Mouse (Mus musculus) urinary bladder, postnatal 36 days (tissue): Measurements from ENCODE around the gene Tomm40l.
"Not testable (repeated sequence)": the region's sequence is repeated elsewhere in the genome, so short reads cannot be mapped to it uniquely, and the experiment has no call there.

Experiments used
- DNase-seq, 2 experiments: peaks; one replicate each; pipeline ENCODE4 v3.0.0; 2022; ENCODE audit warnings: low spot score in 2 of 2, mixed read lengths in 1 of 2

The Tomm40l gene

DNA sequence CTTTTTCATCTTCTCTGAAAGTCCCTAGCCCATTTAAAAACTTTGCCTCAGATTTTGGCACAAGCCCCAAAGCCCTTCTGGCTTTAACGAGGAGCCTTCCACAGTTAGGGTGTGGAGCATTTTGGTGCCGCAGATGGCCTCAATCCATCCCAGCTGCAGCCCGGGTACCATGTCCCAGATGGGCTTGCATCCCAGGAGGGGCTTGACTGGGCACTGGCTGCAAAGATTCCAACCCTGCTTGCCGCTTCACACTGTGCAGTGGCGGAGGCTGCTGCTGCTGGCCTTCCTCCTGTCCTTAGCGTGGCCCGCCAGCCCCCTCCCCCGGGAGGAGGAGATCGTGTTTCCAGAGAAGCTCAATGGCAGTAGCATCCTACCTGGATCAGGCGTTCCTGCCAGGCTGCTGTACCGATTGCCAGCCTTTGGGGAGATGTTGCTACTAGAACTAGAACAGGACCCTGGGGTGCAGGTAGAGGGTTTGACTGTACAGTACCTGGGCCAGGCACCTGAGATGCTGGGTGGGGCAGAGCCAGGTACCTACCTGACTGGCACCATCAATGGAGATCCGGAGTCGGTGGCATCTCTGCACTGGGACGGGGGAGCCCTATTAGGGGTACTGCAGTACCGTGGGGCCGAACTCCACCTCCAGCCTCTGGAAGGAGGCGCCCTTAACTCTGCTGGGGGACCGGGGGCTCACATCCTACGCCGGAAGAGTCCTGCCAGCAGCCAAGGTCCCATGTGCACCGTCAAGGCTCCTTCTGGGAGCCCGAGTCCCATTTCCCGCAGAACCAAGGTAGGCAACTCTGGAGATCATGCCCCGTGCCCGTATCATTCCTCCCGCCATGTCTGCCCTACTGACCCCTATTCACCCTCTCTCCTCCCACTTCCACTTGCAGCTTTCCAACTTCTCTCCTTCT lies 28.6 kb upstream of the Tomm40l start, which contains the start of gene Ndufs2:
Gene Ndufs2, minus strand, starts transcription at position 709 of the 914 bp plus-strand sequence.
- DNase-seq: no peak

GRCm38 (mm10) chr1:171249913-171250600 lies 27.7 kb upstream of the Tomm40l start, which contains the start of gene Adamts4:
Gene Adamts4 (plus strand): TSS chr1:171250421.
- DNase-seq: no peak

- no peak for DNase-seq
Measured at GRCm38 (mm10) chr1:171248386-171249226, 26.3 kb upstream of the Tomm40l start.

- DNase-seq: no peak
Measured at GRCm38 (mm10) chr1:171247916-171248315, 25.6 kb upstream of the Tomm40l start.

GRCm38 (mm10) chr1:171247453-171247841 lies 25.1 kb upstream of the Tomm40l start:
- DNase-seq: no peak

DNA sequence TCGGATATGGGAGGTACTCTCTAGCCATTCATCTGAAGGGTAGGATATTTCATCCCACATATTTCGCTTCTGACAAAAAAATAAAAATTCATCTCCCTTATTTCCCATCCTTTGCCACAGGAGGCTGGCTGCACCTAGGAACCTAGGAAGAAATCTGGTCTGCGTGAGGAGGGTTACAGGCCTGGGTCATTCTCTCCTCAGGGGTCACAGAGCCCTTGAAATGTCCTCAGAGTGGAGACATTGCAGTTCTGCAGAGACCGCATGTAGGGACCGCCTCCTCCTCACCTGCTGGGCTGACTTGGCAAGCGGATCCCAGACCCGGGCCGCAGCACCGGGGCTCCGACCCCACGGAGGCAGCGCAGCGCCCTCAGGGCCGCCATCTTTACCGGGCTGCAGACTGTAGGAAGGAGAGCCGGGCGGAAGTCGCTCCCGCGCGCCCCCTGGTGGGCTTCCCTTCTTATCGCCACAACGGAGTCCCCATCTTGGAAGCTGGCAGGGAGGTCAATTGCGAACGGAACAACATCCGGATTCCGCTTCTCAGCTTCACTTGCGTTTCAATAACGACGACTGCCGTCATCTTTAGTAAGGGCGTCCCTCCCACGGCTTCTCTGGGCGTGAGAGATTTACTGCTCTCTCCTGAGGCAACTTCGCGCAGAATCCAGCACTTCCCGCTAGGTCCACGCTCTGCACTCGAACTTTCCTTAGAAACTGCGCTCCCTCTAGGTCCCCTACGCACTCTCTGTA lies 24.6 kb upstream of the Tomm40l start:
- DNase-seq: peak; percentile 96 to 97

DNA sequence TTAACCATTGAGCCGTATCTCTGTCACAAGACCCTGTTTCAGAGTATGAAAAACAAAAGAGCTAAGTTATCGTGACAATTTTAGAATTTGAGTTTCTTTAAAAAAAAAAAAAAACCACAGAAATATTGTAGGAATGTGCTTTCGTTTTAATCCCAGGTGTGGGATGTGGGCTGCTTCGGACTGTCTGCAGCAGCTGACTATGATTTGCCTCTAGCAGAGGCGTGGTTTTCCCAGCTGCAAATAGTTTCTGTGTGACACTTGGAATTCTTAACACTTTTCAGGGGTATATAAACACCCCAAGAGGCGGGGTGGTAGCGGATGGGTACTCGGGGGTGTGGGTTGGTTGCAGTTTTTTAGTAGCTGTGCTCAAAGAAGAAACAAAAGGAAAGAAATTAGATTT lies 23.0 kb upstream of the Tomm40l start:
- no peak for DNase-seq

DNA sequence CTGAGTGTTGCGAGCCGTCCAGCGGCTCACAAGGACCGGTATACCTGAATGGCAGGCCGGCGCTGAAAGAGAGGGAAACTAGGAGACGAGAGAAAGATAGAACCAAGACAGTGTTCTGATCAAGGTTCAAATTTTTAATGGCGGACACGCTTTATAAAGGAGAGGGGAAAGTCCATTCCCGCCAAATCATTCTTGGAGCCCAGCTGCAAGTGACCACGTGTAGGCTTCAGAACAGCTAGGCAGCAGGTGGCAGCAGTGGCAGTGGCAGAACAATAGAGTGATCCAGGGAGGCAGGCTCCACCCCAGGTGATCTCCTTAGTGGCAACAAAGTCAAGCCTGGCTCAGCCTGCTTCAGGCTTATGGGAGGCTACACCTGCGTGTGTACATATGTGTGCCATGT lies 19.6 kb upstream of the Tomm40l start:
- not testable (repeated sequence) for DNase-seq

GRCm38 (mm10) chr1:171240911-171241310 lies 18.6 kb upstream of the Tomm40l start:
- no peak for DNase-seq

DNA sequence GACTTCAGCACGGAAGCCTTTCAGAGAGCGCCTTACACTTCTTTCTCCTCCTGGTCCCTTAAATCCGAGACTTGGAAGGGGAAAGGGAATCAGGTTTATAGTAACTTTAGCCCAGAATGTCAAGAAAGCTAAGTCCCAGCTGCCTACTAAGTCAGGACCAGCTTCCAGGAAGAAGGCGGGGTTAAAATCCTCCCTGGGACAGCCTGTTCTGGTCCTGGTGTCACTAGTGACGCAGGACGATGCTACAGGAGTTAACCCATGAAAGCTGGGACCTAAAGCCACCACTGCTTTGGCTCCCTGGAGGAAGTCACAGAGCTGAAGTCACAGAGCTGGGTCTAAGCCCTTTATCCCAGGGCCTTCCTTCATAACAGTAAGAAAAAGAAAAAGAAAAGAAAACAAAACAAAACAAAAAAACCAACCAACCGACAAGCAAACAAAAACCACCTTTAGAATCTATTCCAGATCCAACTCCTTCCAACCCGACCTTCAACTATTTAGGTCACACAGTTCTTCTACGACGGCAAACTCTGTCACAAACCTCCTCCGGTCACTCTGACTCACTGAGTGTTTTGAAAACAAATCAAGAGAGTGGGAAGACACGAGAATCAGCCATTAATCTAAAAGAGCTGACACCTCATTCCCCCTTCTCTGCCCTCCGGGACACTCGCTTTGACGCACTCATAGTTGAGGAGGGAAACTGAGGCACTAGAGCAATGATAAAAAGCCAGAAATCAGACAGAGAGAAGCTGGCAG lies 17.9 kb upstream of the Tomm40l start:
- DNase-seq: peak in 1 of 2 experiments; percentile 62

DNA sequence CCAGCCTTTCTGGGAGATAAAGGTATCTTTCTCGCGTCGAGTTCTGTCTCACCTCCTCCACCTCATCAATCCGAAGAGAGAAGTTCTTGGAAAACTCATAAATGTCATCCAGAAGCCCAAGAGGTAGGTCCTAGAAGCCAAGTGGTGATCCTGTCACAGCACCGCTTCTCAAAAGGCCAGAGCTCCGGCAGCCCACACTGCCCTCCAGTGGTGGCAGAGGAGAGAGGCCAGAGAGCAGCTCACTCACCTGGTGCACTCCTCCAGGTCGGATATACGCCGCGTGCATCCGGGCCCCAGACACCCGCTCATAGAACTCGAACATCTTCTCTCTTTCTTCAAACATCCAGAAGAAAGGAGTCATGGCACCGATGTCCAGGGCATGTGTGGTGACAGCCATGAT lies 16.1 kb upstream of the Tomm40l start:
- DNase-seq: peak in 1 of 2 experiments; percentile 56

GRCm38 (mm10) chr1:171237438-171237837 lies 15.1 kb upstream of the Tomm40l start:
- DNase-seq: no peak

GRCm38 (mm10) chr1:171235791-171236190 lies 13.5 kb upstream of the Tomm40l start:
- DNase-seq: no peak

DNA sequence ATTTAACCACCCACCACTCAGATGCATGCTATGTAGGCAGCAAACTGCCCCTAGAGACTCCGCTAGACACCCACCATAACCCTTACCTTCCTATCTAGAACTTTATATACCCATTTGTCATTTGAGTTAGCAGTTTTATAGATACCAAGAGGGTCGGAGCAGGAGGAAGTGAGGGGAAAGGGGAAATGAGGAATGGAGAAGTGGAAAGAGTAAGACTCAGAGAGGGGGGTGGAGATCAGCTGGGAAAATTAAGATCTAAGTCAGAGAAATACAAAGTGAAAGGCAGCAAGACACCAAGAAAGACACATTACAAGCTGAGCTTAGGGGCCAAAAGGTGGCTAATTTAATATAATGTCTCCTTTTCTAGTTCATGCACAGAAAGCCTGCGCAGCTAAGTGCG lies 12.2 kb upstream of the Tomm40l start:
- DNase-seq: no peak

DNA sequence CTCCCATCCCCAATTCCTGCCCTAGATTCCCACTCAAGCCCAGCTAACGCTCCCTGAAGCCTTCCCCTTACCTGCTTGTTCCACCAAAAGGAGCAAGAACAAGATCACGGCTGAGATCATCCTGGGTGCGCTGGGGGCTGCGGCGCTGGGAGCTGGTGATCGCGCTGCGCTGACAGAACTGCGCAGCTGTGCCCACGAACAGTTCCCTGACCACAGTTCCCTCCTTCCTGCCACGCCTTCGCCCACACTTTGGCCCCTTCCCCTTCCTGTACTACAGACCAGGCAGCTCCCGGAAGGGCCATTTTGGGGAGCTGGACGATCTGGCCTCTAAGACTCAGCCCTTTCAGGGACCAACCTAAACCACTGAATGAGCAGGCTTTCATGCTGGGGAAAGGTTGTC lies 11.8 kb upstream of the Tomm40l start, which contains the start of gene Fcer1g:
Gene Fcer1g, minus strand, starts transcription at position 240 of the 400 bp plus-strand sequence.
- no peak for DNase-seq

DNA sequence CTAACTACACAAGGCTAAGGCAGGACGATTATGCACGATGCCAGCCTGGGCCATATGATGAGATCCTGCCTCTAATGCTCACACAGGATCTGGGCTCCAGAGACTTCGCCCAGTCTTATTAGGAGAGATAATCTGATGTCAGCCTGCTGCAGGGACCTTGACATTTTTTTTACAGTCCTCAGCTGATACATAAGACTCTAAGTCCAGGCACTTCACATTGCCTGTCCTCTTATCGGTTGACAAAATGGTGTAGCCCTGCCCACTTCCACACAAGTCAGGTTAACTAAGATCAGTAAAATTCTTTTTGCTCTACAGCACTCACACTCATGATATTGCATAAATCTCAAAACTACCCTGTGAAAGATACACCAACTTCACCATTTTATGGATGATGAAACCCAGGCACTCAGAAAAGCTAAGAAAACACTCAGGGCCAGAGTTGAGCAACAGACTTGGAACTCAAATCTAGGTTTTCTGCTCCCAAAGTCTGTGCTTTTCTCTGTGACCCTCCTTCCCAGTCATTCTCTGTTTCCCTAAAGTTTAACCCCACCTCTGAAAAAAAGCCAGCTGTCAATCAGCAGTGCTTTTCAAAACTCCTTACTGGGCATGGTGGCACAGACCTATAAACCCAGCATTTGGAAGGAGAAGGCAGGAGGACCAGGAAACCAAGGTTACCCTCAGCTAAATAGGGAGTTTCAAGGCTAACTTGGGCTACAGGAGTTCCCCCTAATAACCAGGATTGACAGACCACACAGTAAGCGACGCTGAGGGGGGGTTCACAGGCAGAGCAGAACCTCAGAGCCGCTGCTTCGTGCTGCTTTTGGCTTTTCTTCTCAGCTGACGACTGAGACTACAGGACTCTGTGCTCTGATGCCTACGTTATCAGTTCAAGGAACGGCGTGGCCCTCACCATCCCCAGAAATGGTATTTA lies 10.8 kb upstream of the Tomm40l start:
- no peak for DNase-seq

DNA sequence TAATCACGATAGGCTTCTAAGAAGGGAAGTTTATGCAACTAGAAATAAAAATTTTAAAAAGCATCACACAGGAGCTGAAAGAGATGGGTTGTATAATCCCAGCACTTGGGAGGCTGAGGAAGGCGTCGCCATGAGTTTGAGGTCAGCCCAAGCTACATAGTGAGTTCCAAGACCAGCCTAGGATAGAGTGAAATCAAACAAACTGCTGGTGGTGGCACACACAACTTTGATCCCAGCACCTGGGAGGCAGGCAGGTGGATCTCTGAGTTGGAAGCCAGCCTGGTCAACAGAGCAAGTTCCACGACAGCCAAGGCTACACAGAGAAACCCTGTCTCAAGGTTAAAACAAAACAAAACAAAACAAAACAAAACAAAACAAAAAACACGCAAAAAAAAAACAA lies 10.0 kb upstream of the Tomm40l start:
- no peak for DNase-seq

- no peak for DNase-seq
Measured at GRCm38 (mm10) chr1:171231844-171232243, 9.5 kb upstream of the Tomm40l start.

DNA sequence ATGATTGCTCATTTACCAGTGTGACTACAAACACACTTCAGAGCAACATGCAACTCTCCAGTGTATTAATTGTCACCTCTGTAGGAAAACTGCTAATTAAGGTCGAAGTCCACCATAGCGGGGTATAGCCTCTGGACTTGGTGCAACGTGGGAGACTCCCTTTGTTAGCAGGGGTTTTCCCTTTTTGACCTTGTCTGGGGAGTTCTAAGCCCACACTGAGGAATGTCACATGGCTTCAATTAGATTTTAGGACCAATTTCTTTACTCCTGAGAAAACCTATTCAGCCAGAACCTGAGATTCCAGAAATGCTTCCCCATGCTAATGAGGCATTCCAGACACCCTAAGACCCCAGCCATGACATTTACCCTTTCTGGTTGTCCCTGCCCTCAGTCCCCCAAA lies 7.9 kb upstream of the Tomm40l start:
- no peak for DNase-seq
